Mouse (Mus musculus): ENCODE measurements around the gene Pacsin3. TPM values are rescaled to one million over a fixed set of nuclear protein-coding genes. Genes with fewer than 3 reads are reported as not detected.
A peak's percentile ranks its signal among the peaks of the same experiment; 100 is the strongest.

Pacsin3 gene
- total and polyA plus RNA-seq, 2 experiments = 24.6 to 68.9 TPM

- no peaks in the 10 kb centered on the region for H3K27me3 ChIP-seq (ENCODE audit: control insufficient read depth, insufficient read depth, low read length)
- no peak overlapping the region for H3K27ac ChIP-seq (replicated peaks; ENCODE audit: insufficient read depth, low read depth, low read length)
- H3K36me3 ChIP-seq (ENCODE audit: control insufficient read depth, insufficient read depth, low read length) = no peaks in the 10 kb centered on the region
- no peaks in the 10 kb centered on the region for H3K4me1 ChIP-seq (ENCODE audit: control insufficient read depth, insufficient read depth, low read length)
- H3K4me3 ChIP-seq (ENCODE audit: insufficient read depth, low read depth, low read length) = no peak overlapping the region
- H3K9ac ChIP-seq (ENCODE audit: low read depth, low read length) = no peak overlapping the region
- DNase-seq (ENCODE audit: extremely low read depth, low read depth, low spot score) = peak; percentile 33
- no peaks in the 10 kb centered on the region for H3K79me2 ChIP-seq (ENCODE audit: control insufficient read depth, insufficient read depth, low read length)
- 16% methylated on average over 7 of the region's 7 CpGs for WGBS
- TF ChIP-seq CTCF (IDR thresholded peaks at IDR 0.05; ENCODE audit: low read depth, low read length) = peak; percentile 96
- TF ChIP-seq POLR2A (IDR thresholded peaks at IDR 0.05; ENCODE audit: extremely low read depth, insufficient read depth, low read length) = no peak
Observed at GRCm38 (mm10) chr2:91285885-91286505, 30.2 kb downstream of the Pacsin3 start.

GRCm38 (mm10) chr2:91287563-91287962 is 31.8 kb downstream of the Pacsin3 start:
- DNase-seq (ENCODE audit: extremely low read depth, low read depth, low spot score) = no peak
- TF ChIP-seq POLR2A (IDR thresholded peaks at IDR 0.05; ENCODE audit: extremely low read depth, insufficient read depth, low read length) = no peak
- no peak for TF ChIP-seq CTCF (IDR thresholded peaks at IDR 0.05; ENCODE audit: low read depth, low read length)
- Histone ChIP-seq H3K4me3 (ENCODE audit: insufficient read depth, low read depth, low read length) (no peak overlapping the region), H3K36me3 (ENCODE audit: control insufficient read depth, insufficient read depth, low read length) (no peaks in the 10 kb centered on the region), H3K79me2 (ENCODE audit: control insufficient read depth, insufficient read depth, low read length) (no peaks in the 10 kb centered on the region), H3K27ac (replicated peaks; ENCODE audit: insufficient read depth, low read depth, low read length) (no peak overlapping the region), H3K4me1 (ENCODE audit: control insufficient read depth, insufficient read depth, low read length) (no peaks in the 10 kb centered on the region), H3K27me3 (ENCODE audit: control insufficient read depth, insufficient read depth, low read length) (no peaks in the 10 kb centered on the region), H3K9ac (ENCODE audit: low read depth, low read length) (no peak overlapping the region)
- WGBS = 36% methylated on average over 6 of the region's 6 CpGs

- no peaks in the 10 kb centered on the region for H3K36me3 ChIP-seq (ENCODE audit: control insufficient read depth, insufficient read depth, low read length)
- no peaks in the 10 kb centered on the region for H3K4me1 ChIP-seq (ENCODE audit: control insufficient read depth, insufficient read depth, low read length)
- TF ChIP-seq CTCF (IDR thresholded peaks at IDR 0.05; ENCODE audit: low read depth, low read length) (no peak), POLR2A (IDR thresholded peaks at IDR 0.05; ENCODE audit: extremely low read depth, insufficient read depth, low read length) (no peak)
- H3K27ac ChIP-seq (replicated peaks; ENCODE audit: insufficient read depth, low read depth, low read length) = no peak overlapping the region
- no peak overlapping the region for H3K9ac ChIP-seq (ENCODE audit: low read depth, low read length)
- H3K4me3 ChIP-seq (ENCODE audit: insufficient read depth, low read depth, low read length) = no peak overlapping the region
- H3K27me3 ChIP-seq (ENCODE audit: control insufficient read depth, insufficient read depth, low read length) = no peaks in the 10 kb centered on the region
- WGBS = 82% methylated on average over 12 of the region's 12 CpGs
- DNase-seq (ENCODE audit: extremely low read depth, low read depth, low spot score) = no peak
- H3K79me2 ChIP-seq (ENCODE audit: control insufficient read depth, insufficient read depth, low read length) = no peaks in the 10 kb centered on the region
Observed at GRCm38 (mm10) chr2:91291197-91292007, 35.6 kb downstream of the Pacsin3 start.

GRCm38 (mm10) chr2:91294226-91294625 is 38.5 kb downstream of the Pacsin3 start:
- no peak for DNase-seq (ENCODE audit: extremely low read depth, low read depth, low spot score)
- Histone ChIP-seq H3K79me2 (ENCODE audit: control insufficient read depth, insufficient read depth, low read length) (no peaks in the 10 kb centered on the region), H3K4me1 (ENCODE audit: control insufficient read depth, insufficient read depth, low read length) (no peaks in the 10 kb centered on the region), H3K9ac (ENCODE audit: low read depth, low read length) (no peak overlapping the region), H3K27ac (replicated peaks; ENCODE audit: insufficient read depth, low read depth, low read length) (no peak overlapping the region), H3K27me3 (ENCODE audit: control insufficient read depth, insufficient read depth, low read length) (no peaks in the 10 kb centered on the region), H3K4me3 (ENCODE audit: insufficient read depth, low read depth, low read length) (no peak overlapping the region), H3K36me3 (ENCODE audit: control insufficient read depth, insufficient read depth, low read length) (no peaks in the 10 kb centered on the region)
- no peak for TF ChIP-seq POLR2A (IDR thresholded peaks at IDR 0.05; ENCODE audit: extremely low read depth, insufficient read depth, low read length)
- TF ChIP-seq CTCF (IDR thresholded peaks at IDR 0.05; ENCODE audit: low read depth, low read length) = no peak
- WGBS = 96% methylated on average over 3 of the region's 3 CpGs

GRCm38 (mm10) chr2:91295895-91296294 is 40.1 kb downstream of the Pacsin3 start:
- Histone ChIP-seq H3K27me3 (ENCODE audit: control insufficient read depth, insufficient read depth, low read length) (no peaks in the 10 kb centered on the region), H3K4me3 (ENCODE audit: insufficient read depth, low read depth, low read length) (no peak overlapping the region), H3K36me3 (ENCODE audit: control insufficient read depth, insufficient read depth, low read length) (no peaks in the 10 kb centered on the region), H3K9ac (ENCODE audit: low read depth, low read length) (no peak overlapping the region), H3K79me2 (ENCODE audit: control insufficient read depth, insufficient read depth, low read length) (no peaks in the 10 kb centered on the region), H3K27ac (replicated peaks; ENCODE audit: insufficient read depth, low read depth, low read length) (no peak overlapping the region), H3K4me1 (ENCODE audit: control insufficient read depth, insufficient read depth, low read length) (no peaks in the 10 kb centered on the region)
- DNase-seq (ENCODE audit: extremely low read depth, low read depth, low spot score) = no peak
- TF ChIP-seq POLR2A (IDR thresholded peaks at IDR 0.05; ENCODE audit: extremely low read depth, insufficient read depth, low read length) (no peak), CTCF (IDR thresholded peaks at IDR 0.05; ENCODE audit: low read depth, low read length) (no peak)
- WGBS = 93% methylated on average over 5 of the region's 5 CpGs

DNA sequence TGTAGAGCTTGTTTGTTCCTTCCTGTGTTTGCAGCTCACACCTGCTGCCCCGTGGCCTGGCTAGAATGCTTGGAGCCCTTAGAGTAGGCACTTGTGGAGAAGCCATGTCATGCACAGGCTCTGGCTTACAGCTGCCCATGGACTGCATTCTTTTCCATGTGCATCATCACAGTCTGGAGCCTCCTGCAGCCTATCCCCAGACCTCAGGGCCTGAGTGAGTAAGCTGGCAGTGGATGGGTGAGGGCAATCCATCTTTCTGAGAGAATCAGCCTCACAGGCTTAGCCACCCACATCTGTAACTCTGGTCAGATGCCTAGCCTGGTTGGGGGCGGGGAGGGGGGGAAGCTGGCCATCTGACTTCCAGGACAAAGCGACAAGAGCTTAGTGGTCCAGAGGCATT is 43.4 kb downstream of the Pacsin3 start:
- Histone ChIP-seq H3K27me3 (ENCODE audit: control insufficient read depth, insufficient read depth, low read length) (no peaks in the 10 kb centered on the region), H3K4me1 (ENCODE audit: control insufficient read depth, insufficient read depth, low read length) (no peaks in the 10 kb centered on the region), H3K27ac (replicated peaks; ENCODE audit: insufficient read depth, low read depth, low read length) (no peak overlapping the region), H3K9ac (ENCODE audit: low read depth, low read length) (no peak overlapping the region), H3K36me3 (ENCODE audit: control insufficient read depth, insufficient read depth, low read length) (no peaks in the 10 kb centered on the region), H3K4me3 (ENCODE audit: insufficient read depth, low read depth, low read length) (no peak overlapping the region), H3K79me2 (ENCODE audit: control insufficient read depth, insufficient read depth, low read length) (no peaks in the 10 kb centered on the region)
- TF ChIP-seq CTCF (IDR thresholded peaks at IDR 0.05; ENCODE audit: low read depth, low read length) (no peak), POLR2A (IDR thresholded peaks at IDR 0.05; ENCODE audit: extremely low read depth, insufficient read depth, low read length) (no peak)
- 89% methylated on average over 3 of the region's 3 CpGs for WGBS
- no peak for DNase-seq (ENCODE audit: extremely low read depth, low read depth, low spot score)

Data from liver, adult 2 months (tissue).